In the genomic region with DNA sequence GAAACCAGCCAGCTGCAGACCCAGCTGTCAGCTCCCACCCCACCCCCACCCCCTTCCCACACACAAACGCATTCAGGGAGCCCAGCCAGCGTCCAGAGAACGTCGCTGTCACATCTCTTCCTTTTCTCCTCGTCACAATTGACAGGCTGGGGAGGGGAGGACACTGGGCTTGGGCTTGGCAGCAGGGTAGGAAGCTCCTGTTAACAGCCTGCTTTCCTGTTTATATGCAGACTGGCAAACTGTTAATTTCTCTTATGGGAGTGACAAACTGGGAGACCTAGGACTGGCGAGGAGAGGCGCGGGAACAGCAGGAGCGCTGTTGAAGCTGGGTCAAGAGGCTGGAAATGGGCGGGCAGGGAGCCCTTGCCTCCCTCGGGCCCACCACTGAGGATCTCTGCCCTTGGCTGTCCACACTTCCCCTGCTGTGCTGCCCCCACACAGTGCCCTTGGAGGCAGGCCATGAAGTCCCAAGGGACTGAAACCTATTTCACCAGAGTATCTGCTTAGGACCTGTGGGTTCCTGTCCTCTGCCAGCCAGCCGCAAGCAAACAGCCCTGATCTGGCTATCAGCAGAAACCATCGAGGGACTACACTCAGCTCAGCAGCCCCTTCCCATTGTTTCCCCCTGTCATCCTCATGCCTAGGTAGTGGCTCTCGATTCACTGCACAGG, we compare ENCODE assay signal across 9 mouse cellular contexts.
DNase-seq lines count a peak whose midpoint lies in the region; ATAC-seq and TF ChIP-seq lines count a peak whose summit lies in the region.
"Had no signal": no experiment of that assay in that cellular context is flagged by ENCODE, and none has a peak within 500 bp of the region (broad histone marks: within the 10 kb centered on the region; RNA-seq: fewer than 3 reads in every experiment).

No protein-coding gene starts in this region.

- H3K36me3 ChIP-seq in embryonic facial prominence, embryonic 11.5 days (replicated peaks; ENCODE audit: control insufficient read depth, insufficient read depth, low read depth, low read length) = no peaks in the 10 kb centered on the region
- no peaks in the 10 kb centered on the region for H3K36me3 ChIP-seq in heart, embryonic 16.5 days (ENCODE audit: control insufficient read depth, insufficient read depth)
- no peaks in the 10 kb centered on the region for H3K36me3 ChIP-seq in kidney, postnatal 0 days (ENCODE audit: insufficient read depth, low read length)
- H3K36me3 ChIP-seq in liver, embryonic 16.5 days (ENCODE audit: control insufficient read depth, insufficient read depth) = no peaks in the 10 kb centered on the region
- H3K36me3 ChIP-seq in neural tube, embryonic 13.5 days = no peaks in the 10 kb centered on the region

- TF ChIP-seq CTCF in kidney, postnatal 0 days (IDR thresholded peaks at IDR 0.05; ENCODE audit: low read depth) = no peak

- peak overlapping the region; percentile 19; the same call in 1 of the 2 replicates for H3K9ac ChIP-seq in embryonic facial prominence, embryonic 11.5 days (replicated peaks; ENCODE audit: low read length)
- H3K9ac ChIP-seq in heart, embryonic 16.5 days (ENCODE audit: low read length) = peak overlapping the region; percentile 35; the same call in 1 of the 2 replicates
- H3K9ac ChIP-seq in kidney, postnatal 0 days (ENCODE audit: low read depth, low read length) = peak overlapping the region; percentile 20; the same call in 1 of the 2 replicates
- no peak overlapping the region for H3K9ac ChIP-seq in liver, embryonic 16.5 days (ENCODE audit: low read depth, low read length)
- peak overlapping the region; percentile 53 for H3K9ac ChIP-seq in neural tube, embryonic 13.5 days

- no peaks in the 10 kb centered on the region for H3K4me1 ChIP-seq in embryonic facial prominence, embryonic 11.5 days (ENCODE audit: control insufficient read depth, insufficient read depth, low read length)
- H3K4me1 ChIP-seq in heart, embryonic 16.5 days (ENCODE audit: control insufficient read depth, insufficient read depth, low read length) = peaks cover 28% of the 10 kb centered on the region
- 0 out of 2 replicates have a peak, but pooled peaks cover 4% of the 10 kb centered on the region for H3K4me1 ChIP-seq in kidney, postnatal 0 days (replicated peaks; ENCODE audit: insufficient read depth, low read length)
- no peaks in the 10 kb centered on the region for H3K4me1 ChIP-seq in liver, embryonic 16.5 days (ENCODE audit: control insufficient read depth, low read depth, low read length)
- peaks cover 37% of the 10 kb centered on the region for H3K4me1 ChIP-seq in neural tube, embryonic 13.5 days (replicated peaks)

- no peak overlapping the region for H3K4me3 ChIP-seq in embryonic facial prominence, embryonic 11.5 days (ENCODE audit: low read depth, low read length)
- H3K4me3 ChIP-seq in heart, embryonic 16.5 days (ENCODE audit: low read length) = peak overlapping the region; percentile 1; the same call in 1 of the 2 replicates
- H3K4me3 ChIP-seq in kidney, postnatal 0 days (replicated peaks; ENCODE audit: low read depth, low read length) = no peak overlapping the region
- H3K4me3 ChIP-seq in liver, embryonic 16.5 days (ENCODE audit: low read depth, low read length) = no peak overlapping the region
- peak overlapping the region; percentile 19 for H3K4me3 ChIP-seq in neural tube, embryonic 13.5 days

- peak overlapping the region; percentile 45 for H3K4me2 ChIP-seq in embryonic facial prominence, embryonic 11.5 days (ENCODE audit: low read depth, low read length)
- H3K4me2 ChIP-seq in heart, embryonic 16.5 days (ENCODE audit: low read depth, low read length) = peak overlapping the region; percentile 46
- H3K4me2 ChIP-seq in kidney, postnatal 0 days (ENCODE audit: low read length) = peak overlapping the region; percentile 45
- no peak overlapping the region; the same call in 1 of the 2 replicates for H3K4me2 ChIP-seq in liver, embryonic 16.5 days (ENCODE audit: low read depth, low read length)
- peak overlapping the region; percentile 50 for H3K4me2 ChIP-seq in neural tube, embryonic 13.5 days

- ATAC-seq in embryonic facial prominence, embryonic 11.5 days (replicated peaks; ENCODE audit: insufficient number of reproducible peaks, low FRiP score, low TSS enrichment, low read depth) = peak; percentile 78; the same call in 1 of the 2 replicates
- ATAC-seq in heart, embryonic 16.5 days (replicated peaks; ENCODE audit: extremely low read depth, insufficient read depth, low FRiP score) = peak; percentile 73
- ATAC-seq in kidney, postnatal 0 days (replicated peaks; ENCODE audit: low FRiP score, low read depth) = peak; percentile 75
- peak; percentile 55 for ATAC-seq in liver, embryonic 16.5 days (ENCODE audit: low read depth)
- ATAC-seq in neural tube, embryonic 13.5 days (ENCODE audit: low read depth) = peak; percentile 84

- 9% methylated on average over 14 of the region's 14 CpGs for WGBS in embryonic facial prominence, embryonic 11.5 days
- 10% methylated on average over 14 of the region's 14 CpGs for WGBS in heart, embryonic 16.5 days
- WGBS in kidney, postnatal 0 days = 10% methylated on average over 14 of the region's 14 CpGs
- 6% methylated on average over 14 of the region's 14 CpGs for WGBS in liver, embryonic 16.5 days (ENCODE audit: insufficient replicate concordance)
- WGBS in neural tube, embryonic 13.5 days = 6% methylated on average over 14 of the region's 14 CpGs

- no peaks in the 10 kb centered on the region for H3K9me3 ChIP-seq in embryonic facial prominence, embryonic 11.5 days (replicated peaks; ENCODE audit: control insufficient read depth, low read length)
- H3K9me3 ChIP-seq in heart, embryonic 16.5 days (replicated peaks; ENCODE audit: control insufficient read depth, low read length) = no peaks in the 10 kb centered on the region
- H3K9me3 ChIP-seq in kidney, postnatal 0 days (replicated peaks; ENCODE audit: low read length) = no peaks in the 10 kb centered on the region
- no peaks in the 10 kb centered on the region for H3K9me3 ChIP-seq in liver, embryonic 16.5 days (replicated peaks; ENCODE audit: control insufficient read depth, low read length)
- no peaks in the 10 kb centered on the region for H3K9me3 ChIP-seq in neural tube, embryonic 13.5 days

- DNase-seq in layer of hippocampus, adult 11-12 months (ENCODE audit: low spot score) = peak; percentile 57
- DNase-seq in layer of hippocampus, postnatal 25 days (ENCODE audit: extremely low spot score in 1 of 2, low spot score in 1 of 2) = no peak
- peak; percentile 38 for DNase-seq in embryonic facial prominence, embryonic 11.5 days (ENCODE audit: low spot score)
- peak; percentile 74 for DNase-seq in kidney, postnatal 0 days (ENCODE audit: low spot score)
- DNase-seq in thymus, adult 18-20 months = no peak

- no peaks in the 10 kb centered on the region for H3K27me3 ChIP-seq in embryonic facial prominence, embryonic 11.5 days (ENCODE audit: control insufficient read depth, insufficient read depth, low read length)
- H3K27me3 ChIP-seq in heart, embryonic 16.5 days (ENCODE audit: control insufficient read depth, insufficient read depth, low read length) = no peaks in the 10 kb centered on the region
- H3K27me3 ChIP-seq in kidney, postnatal 0 days (ENCODE audit: insufficient read depth, low read length) = no peaks in the 10 kb centered on the region
- H3K27me3 ChIP-seq in liver, embryonic 16.5 days (ENCODE audit: control insufficient read depth, insufficient read depth, low read depth, low read length) = no peaks in the 10 kb centered on the region
- H3K27me3 ChIP-seq in neural tube, embryonic 13.5 days = no peaks in the 10 kb centered on the region
- H3K27me3 ChIP-seq: CH12.LX had no signal

- no peak overlapping the region for H3K27ac ChIP-seq in embryonic facial prominence, embryonic 11.5 days (replicated peaks; ENCODE audit: low read depth, low read length)
- peak overlapping the region; percentile 55 for H3K27ac ChIP-seq in heart, embryonic 16.5 days (ENCODE audit: low read length)
- H3K27ac ChIP-seq in kidney, postnatal 0 days = peak overlapping the region; percentile 51
- no peak overlapping the region for H3K27ac ChIP-seq in liver, embryonic 16.5 days (ENCODE audit: low read length)
- H3K27ac ChIP-seq in neural tube, embryonic 13.5 days (replicated peaks) = peak overlapping the region; percentile 83

Comparison
In these comparisons a context has a peak if more than half of its experiments do, and no peak if none do; other contexts are left out.
1. DNase-seq: peak in layer of hippocampus, adult 11-12 months (single experiment), embryonic facial prominence, embryonic 11.5 days (single experiment) and kidney, postnatal 0 days (single experiment); none in layer of hippocampus, postnatal 25 days (0 of 2) and thymus, adult 18-20 months (0 of 2).
2. H3K27ac ChIP-seq: peak in heart, embryonic 16.5 days (single experiment), kidney, postnatal 0 days (single experiment) and neural tube, embryonic 13.5 days (single experiment); none in embryonic facial prominence, embryonic 11.5 days (single experiment) and liver, embryonic 16.5 days (single experiment).
3. H3K4me3 ChIP-seq: peak in heart, embryonic 16.5 days (single experiment) and neural tube, embryonic 13.5 days (single experiment); none in embryonic facial prominence, embryonic 11.5 days (single experiment), kidney, postnatal 0 days (single experiment) and liver, embryonic 16.5 days (single experiment).
4. Peak in every context shown above with its lines, with median percentiles within 50 percentile points of each other: ATAC-seq.